Mouse (Mus musculus): ENCODE results near the gene Hfe2. TPM values are rescaled to one million over a fixed set of nuclear protein-coding genes. Genes with fewer than 3 reads are reported as not detected.
A peak's percentile ranks its signal among the peaks of the same experiment; 100 is the strongest.

Hfe2 gene
- polyA plus RNA-seq, 3 experiments from 2014 or later = not detected

DNA sequence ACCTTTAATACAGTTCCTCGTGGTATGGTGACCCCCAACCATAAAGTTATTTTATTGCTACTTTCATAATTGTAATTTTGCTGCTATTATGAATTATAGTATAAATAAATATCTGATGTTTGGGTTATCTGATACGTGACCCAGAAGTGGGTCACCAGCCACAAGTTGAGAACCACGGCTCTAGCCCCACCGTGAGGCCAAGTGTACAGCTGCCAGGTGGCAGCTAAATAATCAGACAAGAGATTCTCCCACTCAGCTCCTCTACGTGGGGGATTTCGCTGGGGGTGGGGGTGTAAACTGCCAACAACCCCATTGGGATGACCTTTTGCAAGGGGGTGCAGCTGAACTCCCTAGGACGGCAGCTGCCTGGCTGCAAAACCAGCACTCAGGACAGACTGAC, 7.1 kb downstream of the Hfe2 start:
- ATAC-seq = no peak

DNA sequence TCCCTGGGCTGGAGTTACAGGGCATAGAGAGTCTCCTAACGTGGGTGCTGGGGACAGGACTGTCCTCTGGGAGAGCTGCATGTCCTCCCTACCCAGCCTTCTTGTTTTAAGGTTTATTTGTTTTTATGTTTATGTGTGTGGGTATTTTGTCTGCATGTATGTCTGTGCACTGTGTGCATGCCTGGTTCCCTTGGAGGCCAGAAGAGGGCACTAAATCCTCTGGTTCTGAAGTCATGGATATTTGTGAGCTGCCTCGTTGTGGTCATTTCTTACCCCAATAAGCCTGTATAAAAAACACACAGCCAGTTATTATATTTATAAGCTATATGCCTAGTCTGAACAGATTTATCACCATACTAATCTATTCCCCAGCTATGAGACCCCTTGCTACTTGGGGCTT, 9.3 kb downstream of the Hfe2 start:
- ATAC-seq = no peak

DNA sequence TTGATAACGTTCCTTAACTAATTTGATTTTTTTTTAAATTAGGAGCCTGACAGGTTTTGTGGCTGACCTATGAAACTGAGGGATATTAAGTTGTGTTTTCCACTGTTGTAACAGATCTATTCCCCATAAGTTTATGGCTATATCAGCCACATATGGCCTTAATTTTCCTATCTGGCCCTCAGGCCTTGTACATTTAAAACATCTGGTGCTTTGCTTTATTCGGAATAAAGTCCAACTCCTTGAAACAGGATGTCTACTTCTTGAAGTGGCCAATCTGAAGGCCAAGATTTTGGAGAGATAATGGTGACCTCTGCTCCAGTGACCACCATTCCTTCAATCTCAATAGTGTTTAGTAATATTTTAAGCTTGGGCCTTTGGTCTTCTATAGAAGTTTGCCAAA, 14.3 kb downstream of the Hfe2 start:
- no peak for ATAC-seq

DNA sequence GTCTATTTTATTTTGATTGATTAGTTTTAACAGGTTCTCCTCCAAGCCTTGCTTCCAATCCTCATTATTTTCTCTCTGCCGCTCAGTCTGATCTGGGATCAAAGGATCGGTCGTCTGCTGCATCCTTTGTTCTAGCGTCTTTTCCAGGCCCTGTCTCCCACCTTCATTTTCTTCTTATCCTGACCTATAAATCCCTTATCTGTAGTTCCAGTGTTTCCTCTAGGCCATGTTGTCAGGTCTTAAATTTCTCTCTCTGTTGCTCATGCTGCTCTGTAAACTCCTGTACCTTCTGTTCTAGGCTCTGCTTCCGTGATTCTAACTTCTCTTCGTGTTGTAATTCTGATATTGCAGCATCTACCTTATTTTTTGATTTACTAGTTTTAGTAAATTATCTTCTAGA, 15.8 kb downstream of the Hfe2 start:
- no peak for ATAC-seq

DNA sequence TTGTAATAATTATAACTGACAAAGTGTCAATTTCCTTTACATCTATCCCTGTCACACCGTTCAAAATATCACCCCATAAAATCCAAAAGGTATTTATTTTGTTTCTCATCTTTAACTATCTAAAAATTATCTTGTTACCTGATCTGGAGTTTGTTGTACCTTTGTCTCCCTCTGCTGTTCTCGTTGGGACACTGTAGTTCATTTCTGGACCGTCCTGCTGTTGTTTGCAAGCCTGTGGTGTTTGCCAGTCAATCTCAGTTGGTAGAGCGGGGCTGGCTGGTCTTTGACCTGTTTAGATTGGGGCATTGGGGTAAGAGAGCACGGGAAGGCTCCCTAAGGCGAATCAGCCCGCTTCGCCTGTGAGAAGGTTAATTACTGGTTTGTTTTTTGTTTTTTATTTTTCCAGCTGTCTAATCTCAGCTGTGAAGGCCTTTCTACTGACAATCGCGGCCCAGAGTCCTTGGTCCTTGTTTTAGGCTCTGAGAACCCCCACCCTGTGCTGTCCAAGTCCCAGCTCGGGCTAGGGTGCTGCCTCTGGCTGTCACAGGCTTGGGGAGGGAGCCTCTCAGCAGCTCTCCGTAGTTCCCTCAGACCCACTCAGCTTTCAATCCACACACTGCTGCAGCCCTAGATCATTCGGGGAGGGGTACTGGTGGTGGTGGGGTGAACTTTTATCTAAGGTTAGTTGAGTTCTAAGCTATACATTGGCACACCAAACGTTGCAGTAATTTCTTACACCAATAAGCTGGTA, 16.5 kb downstream of the Hfe2 start:
- no peak for ATAC-seq

DNA sequence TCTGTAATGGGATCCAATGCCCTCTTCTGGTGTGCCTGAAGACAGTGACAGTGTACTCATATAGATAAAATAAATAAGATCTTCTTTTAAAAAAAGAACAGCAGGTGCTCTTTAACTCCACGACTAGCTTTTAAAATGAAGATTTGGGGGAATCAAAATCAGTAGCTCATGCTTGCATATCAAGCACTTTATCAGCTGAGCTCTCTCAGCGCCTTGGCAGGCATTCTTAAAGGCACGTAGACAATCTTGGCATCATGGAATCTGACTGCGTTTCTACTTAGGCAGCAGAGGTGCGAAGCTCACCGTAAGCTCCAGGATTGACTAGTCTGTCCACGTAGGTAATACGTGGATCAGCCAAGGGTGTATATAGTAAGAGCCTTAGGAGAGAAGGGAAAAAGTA, 17.6 kb downstream of the Hfe2 start:
- ATAC-seq = no peak

DNA sequence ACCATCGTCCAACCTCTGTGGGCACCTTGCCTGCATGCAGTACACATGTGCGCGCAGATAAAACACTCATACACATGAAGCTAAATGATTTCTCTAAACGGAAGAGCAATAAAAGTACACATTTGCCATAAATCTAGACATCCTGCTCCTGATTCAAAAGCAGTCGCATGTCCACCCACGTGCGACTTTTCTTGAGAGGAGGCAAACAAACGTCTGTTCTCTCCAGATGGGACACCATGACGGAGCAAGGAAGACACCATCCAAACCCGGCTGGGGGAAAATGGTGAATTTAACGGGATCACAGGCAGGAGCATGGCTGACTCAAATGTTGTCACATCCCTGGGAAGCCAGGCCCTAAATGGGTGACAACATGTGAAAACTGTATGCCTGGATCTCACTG, 18.4 kb downstream of the Hfe2 start:
- no peak for ATAC-seq

DNA sequence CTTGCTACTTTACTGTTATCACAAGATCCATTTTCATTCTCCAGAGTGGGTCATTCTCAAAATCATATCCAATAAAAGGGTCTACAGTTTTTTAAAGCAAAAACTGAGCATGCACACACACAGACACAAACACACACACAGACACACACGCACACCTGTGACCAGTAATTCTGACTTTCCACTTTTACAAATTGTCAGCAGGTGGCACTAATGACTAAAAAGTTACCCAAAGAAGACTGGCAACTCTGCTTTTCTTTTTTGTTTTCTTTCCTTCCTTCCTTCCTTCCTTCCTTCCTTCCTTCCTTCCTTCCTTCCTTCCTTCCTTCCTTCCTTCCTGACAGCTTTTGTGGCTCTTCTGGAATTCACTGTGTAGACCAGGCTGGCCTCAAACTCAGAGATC, 20.6 kb downstream of the Hfe2 start:
- ATAC-seq = no peak

DNA sequence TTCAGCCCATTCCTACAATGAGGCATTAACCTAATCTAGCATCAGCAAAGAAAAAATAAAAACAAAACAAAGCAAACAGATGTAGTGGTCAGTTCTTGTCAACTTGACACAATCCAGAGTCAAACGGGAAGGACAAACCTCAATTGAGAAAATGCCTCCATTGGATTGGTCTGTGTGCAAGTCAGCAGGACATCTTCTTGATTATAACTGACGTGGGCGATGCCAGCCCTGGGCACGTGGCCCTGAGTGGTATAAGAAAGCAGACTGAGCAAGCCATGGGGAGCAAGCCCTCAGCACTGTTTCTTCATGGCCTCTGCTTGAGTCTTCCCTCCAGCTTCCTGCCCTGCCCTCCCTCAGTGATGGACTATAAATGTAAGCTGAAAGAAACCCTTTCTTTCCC, 21.9 kb downstream of the Hfe2 start:
- no peak for ATAC-seq

DNA sequence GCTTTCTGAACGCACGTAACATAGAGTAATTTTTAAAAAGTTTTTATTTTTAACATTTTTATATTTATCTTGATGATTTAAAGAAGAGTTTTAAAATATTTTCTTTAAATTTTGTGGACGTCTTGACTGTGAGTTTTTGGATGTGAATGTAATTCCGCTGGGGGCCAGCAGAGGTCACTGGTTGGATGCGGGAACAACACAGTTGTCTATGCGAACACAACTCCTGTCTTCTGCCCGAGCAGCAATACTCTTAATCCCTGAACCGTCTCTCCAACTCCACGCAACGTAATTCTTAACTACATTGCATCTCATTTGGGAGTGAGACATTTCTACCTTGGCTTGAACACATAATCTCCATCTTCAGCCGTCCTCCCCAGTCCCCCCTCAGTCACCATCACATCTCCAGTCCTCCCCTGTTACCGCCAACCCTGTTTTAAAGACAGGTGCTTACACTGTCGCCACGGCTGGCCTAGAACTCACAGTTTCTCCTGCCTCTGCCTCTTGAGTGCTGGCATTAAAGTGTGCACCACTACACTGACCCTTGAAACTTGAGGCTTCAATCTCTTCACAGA, 22.5 kb downstream of the Hfe2 start:
- ATAC-seq = peak; percentile 78

DNA sequence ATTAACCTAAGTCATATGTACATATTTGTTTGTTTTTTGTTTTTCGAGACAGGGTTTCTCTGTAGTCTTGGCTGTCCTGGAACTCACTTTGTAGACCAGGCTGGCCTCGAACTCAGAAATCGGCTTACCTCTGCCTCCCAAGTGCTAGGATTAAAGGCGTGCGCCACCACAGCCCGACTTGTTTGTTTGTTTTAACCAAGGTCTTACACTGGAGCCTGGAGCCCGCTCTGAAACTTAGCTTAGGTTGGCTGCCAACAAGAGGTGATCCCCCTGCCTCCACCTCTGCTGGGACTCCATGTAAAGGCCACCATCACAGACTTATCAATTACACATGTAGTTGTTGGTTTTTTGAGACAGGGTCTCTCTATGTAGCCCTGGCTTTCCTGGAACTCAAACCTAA, 23.9 kb downstream of the Hfe2 start:
- no peak for ATAC-seq

DNA sequence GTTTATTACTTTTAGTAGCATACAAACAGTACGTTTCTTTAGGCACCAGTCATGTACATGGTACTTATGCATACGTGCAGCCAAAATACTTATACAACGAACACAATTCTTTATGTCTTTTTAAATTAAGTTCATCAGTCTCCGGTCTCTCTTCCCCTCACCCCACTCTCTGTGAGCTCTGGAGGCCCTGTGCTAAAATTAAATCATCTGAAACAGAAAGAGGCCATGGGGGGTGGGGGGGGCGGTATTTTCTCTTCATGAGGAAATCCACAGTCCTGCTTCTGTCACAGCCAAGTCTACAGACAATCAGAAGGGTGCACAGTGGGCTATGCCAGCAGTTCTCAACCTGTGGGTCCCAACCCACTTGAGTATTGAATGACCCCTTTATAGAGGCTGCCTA, 24.4 kb downstream of the Hfe2 start:
- ATAC-seq = no peak

DNA sequence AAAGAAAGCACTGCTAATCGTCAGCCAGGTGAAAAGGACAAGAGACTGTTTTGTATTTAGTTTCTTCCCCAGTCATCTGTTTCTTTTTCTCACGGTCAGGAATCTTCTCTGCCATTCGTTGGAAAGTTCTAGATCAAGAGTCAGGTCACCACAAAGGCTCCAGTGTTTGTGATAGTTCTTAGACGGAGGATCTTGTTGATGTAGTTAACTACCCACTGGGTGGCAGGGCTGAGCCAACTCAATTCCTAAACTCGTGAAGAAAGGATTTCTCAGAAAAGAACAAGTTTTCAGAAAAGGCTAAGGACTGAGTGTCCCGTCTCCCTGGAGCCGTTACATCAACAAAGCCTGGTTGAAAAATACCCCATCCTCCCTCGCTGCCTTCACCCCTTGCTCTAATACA, 26.2 kb downstream of the Hfe2 start:
- peak; percentile 74 for ATAC-seq

DNA sequence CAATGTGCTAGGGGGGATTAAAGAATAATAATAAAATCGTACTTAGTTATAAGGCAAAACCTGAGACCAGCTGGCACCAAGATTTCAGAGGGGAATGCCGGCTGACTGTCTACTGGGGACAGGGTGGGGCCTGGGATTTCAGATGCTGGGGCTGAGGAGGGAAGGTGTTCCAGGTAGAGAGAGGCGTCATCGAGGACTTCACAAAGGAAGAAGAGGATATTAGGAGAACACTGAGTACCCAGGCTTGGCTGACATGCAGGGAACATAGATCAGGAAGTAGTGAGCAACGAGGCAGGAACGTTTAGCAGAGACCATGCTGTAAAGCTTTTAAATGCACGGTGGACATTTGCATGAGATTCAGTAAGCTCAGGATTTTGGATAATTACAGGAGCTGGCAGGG, 26.9 kb downstream of the Hfe2 start:
- no peak for ATAC-seq

DNA sequence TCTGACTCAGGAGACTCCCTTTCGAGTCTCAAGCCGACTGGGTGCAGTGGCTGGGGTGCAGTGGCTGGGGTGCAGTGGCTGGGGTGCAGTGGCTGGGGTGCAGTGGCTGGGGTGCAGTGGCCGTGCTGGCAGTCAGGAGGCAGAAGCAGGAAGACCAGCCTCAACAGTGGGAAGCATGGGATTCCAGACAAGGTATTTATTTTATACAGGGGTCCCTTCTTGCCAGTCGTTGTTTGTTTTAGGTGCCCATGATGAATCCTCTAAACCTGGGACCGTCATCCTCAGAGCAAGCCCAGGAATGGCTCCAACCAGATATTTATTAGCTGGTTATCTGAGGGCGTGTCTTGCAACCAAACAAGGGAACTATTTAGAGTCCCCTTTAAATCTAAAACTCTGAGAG, 28.6 kb downstream of the Hfe2 start:
- no peak for ATAC-seq

DNA sequence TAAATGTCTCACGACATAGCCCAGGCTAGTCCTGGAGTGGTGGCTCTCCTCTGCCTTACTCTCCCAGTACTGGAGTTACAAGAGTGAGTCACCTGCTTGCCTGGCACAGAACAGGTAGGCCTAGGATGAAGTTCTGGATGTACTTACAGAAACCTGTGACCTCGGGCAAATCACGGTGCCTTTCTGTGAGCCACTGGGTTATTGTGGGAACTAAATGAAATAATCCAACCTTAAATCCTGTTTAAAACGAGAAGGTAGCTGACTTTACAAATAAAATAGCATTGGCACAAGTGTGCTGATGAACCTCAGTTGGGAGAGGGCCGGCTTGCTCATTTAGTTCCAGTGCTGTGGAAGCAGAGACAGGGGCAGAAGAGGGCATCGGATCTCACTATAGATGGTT, 29.3 kb downstream of the Hfe2 start:
- no peak for ATAC-seq

DNA sequence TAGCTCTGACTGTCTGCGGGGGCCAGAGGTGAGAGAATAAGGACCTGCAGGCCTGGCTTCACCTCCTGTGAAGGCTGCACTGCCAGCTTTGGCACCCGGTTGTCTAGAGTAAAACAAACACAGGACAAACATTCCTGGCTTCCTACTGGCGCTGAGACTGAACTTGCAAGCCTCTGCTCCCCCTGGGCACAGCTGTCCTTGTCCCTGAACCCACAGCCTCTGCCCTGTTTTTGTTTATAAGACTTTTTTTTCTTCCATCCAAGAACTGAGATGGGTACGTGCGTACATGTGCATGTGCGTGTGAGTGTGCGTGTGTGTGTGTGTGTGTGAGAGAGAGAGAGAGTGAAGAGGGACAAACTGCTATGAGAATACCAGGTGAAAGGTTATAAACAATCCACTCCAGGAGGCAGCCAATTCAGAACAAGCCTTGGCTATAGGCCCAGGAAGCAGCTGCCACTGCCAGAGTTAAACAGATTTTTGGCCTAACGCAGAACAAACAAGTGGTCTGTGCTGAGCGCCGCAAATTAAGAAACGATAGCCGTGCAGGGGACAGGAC, 30.1 kb downstream of the Hfe2 start:
- ATAC-seq = no peak

DNA sequence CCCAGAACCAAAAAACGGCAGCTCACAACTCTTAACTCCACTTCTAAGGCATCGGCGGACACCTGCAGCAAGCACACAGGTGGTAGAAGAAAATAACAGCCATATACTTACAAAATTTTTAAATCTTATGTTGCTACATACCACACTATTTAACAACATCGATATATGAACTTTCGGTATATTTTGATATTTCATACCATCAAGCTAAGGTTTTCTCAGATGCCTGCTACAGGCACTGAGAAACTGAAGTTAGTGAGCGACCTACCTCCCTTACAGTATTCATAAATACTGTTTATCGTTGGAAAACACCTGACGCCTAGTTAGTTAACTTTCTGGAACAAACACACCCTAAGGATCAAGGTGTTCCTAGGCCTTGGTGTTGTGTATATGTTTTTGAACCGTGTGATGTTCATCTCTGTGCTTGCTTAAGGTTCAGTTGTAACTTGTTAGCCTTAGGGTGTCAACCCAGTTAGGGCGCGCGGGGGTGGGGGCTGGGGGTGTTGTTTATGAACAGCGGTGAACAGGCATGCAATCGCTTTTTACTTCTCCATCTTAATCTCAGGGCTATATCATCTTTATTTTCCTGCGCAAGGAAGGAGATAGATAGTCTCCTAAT, 31.1 kb downstream of the Hfe2 start:
- ATAC-seq = no peak

DNA sequence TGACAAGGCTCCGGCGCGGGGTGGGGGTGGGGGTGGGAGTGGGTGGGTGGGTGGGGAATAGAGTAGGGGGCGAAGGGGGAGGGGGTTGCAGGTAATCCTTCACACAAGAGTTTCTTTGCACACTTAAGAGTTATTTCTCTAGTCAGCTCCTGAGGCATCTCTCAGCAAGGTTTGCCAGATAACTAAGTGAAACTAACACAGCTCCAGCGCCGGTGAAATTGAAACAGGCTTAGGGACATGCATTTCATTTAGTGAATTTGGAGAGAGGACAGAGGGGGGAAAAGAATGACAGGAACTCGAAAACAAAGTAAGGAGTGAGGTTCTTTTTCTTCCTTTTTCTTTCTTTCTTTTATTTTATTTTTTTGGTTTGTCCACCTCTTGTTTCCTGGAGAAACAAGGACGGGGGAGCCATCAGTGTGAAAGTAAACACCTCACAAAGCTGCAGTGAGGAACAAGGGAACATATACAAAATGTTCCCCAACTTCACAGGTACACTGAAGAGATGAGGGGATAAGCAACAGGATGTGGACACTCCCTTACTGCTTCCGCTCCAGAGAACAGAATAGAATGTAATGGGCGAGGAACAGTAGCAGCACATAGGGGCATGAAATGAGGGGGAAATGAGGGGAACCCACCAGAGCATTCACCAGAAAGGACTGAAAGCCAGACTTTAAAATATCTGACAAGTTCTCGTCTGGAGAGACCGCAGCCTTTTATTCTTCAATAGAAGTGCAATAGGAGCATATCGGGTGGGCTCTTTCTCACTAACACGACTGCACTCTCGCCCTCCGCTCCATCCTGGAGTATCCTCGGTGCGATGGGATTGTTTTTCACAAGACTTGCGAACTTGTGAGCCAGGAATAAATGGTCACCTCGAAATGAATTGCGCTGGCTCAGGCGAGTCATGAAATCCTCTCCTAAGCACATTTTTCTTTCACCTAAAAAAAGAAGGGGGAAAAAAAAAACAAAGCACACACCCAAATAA, 32.0 kb downstream of the Hfe2 start:
- peak; percentile 62 for ATAC-seq

DNA sequence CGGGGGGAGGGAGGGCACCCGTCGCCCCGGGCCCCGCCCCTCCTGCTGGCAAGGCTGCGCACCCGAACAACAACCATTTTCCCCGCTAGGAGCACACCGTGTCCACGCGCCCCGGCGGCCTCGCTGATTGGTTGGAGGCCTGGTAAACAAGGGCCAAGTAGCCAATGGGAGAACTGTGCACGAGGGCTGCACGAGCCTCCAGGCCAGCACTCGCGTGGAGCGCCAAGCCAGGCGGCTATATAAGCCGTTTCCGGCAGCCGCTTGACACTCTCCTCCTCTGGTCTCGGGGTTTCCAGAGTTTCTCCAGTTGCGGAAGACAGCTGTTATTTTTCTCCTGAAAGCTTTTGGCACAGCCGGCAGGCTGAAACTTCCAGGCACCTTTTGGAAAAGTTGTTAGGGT, 32.7 kb downstream of the Hfe2 start, which contains the start of gene Txnip:
Gene Txnip, plus strand, starts transcription at position 264 of the 400 bp plus-strand sequence.
- peak; percentile 81 for ATAC-seq

DNA sequence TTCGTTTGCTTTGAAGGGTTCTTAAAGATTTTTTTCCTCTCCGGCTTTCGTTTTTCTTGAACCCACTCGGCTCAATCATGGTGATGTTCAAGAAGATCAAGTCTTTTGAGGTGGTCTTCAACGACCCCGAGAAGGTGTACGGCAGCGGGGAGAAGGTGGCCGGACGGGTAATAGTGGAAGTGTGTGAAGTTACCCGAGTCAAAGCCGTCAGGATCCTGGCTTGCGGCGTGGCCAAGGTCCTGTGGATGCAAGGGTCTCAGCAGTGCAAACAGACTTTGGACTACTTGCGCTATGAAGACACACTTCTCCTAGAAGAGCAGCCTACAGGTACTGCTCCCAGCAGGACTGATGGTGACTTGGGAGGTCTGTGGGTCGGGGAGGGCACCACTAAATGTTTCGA, 33.2 kb downstream of the Hfe2 start:
- ATAC-seq = peak; percentile 6

DNA sequence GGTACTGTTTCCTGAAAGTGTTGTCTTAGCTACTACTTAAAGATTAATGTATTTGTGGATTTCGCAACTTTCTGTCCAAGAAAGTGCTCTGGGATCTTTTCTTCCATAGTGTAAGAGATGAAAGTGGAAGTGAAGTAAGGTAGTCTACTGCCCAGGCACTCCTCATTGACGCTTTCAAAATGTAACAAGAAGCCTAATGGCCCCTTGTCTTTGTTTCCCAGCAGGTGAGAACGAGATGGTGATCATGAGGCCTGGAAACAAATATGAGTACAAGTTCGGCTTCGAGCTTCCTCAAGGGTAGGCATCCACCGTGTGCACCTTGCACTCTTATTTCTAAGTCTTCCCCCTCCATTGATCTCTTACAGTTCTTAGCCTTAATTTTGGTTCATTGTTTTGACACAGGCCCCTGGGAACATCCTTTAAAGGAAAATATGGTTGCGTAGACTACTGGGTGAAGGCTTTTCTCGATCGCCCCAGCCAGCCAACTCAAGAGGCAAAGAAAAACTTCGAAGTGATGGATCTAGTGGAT, 33.8 kb downstream of the Hfe2 start:
- ATAC-seq = no peak
